Mouse (Mus musculus) G1E (cell line): ENCODE data around the gene Chic2. TPM values are rescaled to one million over a fixed set of nuclear protein-coding genes. Genes with fewer than 3 reads are reported as not detected.

Source experiments
- ATAC-seq: 2 replicates; pipeline ENCODE4 v1.8.0; 2016; ENCODE audit warnings: mild to moderate bottlenecking; ENCODE audit not compliant: insufficient number of reproducible peaks, poor library complexity, low FRiP score, severe bottlenecking; ENCODE audit errors: extremely low read depth
- DNase-seq: peaks from one replicate; pipeline ENCODE4 v3.0.0; 2012; ENCODE audit warnings: low spot score
- H3K27me3 ChIP-seq: 2 replicates; pipeline ENCODE4 v1.6.1; 2012; ENCODE audit warnings: mild to moderate bottlenecking, low read length, inconsistent platforms; ENCODE audit not compliant: insufficient read depth
- H3K36me3 ChIP-seq: replicated peaks from 2 replicates; pipeline ENCODE3; 2012; ENCODE audit warnings: mild to moderate bottlenecking, inconsistent platforms
- H3K4me1 ChIP-seq: 2 replicates; pipeline ENCODE4 v1.6.1; 2012; ENCODE audit warnings: low read depth, low read length, inconsistent platforms, mixed read lengths; ENCODE audit not compliant: insufficient read depth
- H3K4me3 ChIP-seq: 2 replicates; pipeline ENCODE4 v1.5.1; 2012; ENCODE audit warnings: low read depth, mild to moderate bottlenecking, inconsistent platforms, low read length, moderate library complexity, mixed read lengths
- H3K9me3 ChIP-seq: replicated peaks from 2 replicates; pipeline ENCODE4 v1.6.1; 2012; ENCODE audit warnings: inconsistent platforms
- CTCF ChIP-seq: IDR thresholded peaks from 2 replicates; pipeline ENCODE4 v1.5.1; 2012; ENCODE audit warnings: low read depth, low read length, inconsistent platforms, mixed read lengths
- GATA1 ChIP-seq: IDR thresholded peaks from 2 replicates; pipeline ENCODE4 v1.6.1; 2012; ENCODE audit warnings: borderline replicate concordance, low read length, inconsistent platforms, mixed read lengths
- GATA2 ChIP-seq: IDR thresholded peaks from 2 replicates; pipeline ENCODE4 v1.6.1; 2012; ENCODE audit warnings: low read depth, low read length, inconsistent platforms, borderline replicate concordance
- POLR2AphosphoS5 ChIP-seq: IDR thresholded peaks from 2 replicates; pipeline ENCODE4 v1.6.1; 2012; ENCODE audit warnings: low read depth, low read length, inconsistent platforms; ENCODE audit not compliant: insufficient replicate concordance
- TAL1 ChIP-seq: conservative IDR thresholded peaks from 2 replicates; pipeline ENCODE4 v1.6.1; 2012; ENCODE audit warnings: low read depth, low read length, inconsistent platforms, mixed read lengths
- polyA plus RNA-seq: library from polyadenylated mRNA; stranded (reverse); fragments of >175 nt; gene quantifications from 2 replicates; pipeline ENCODE4 v1.2.3, GENCODE M21; 2012
- total RNA-seq, 2 experiments: library from RNA; stranded (forward) in 1 of 2; stranded (reverse) in 1 of 2; fragments of 200-1000 nt in 1 of 2; fragments of >200 nt in 1 of 2; fragmentation: Nextera tagmentation in 1 of 2; gene quantifications; 2 replicates each; pipeline ENCODE4 v1.2.3; 2014 to 2017

Gene Chic2
- total and polyA plus RNA-seq, 3 experiments = 32.0 to 69.3 (median 57.4) TPM

DNA sequence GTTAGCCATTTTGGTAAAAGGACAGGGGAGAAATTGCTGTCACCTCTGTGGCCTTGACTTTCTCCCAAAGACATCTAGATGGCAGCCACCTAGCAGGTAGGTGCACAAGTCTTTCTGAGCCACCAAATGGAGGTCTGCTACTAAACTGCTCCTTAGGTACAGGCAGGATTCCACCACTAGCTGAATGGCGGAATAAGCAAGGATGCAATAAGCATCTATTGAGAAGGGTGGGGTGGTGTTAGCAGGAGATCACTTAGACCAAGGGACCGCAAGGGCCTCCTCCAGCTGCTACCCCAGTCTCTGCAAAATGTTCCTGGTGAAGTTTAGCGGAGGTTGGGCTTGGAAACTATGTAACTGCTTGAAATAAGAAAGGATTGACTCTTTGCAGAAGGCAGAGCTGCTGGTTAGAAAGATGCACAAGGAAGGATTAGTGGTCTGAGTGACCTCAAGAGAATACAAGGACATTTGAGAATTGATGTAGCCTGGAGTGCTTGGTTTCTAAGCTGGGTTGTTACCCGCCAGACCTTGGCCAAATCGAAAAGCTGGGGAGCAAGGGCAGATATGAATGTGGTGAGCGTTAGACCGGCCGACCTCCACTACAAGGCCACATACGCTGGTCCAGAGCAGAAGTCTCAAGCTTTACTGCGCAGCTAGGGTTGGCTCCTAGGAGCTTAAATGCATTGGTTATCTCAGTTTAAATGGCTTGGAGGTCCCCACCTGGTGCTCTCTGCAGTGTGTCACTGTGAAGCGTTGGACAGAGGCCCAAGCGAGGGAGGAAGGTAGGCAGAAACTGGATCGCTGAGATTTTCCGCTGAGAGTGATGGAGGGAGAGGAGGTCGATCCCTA lies 30.2 kb upstream of the Chic2 start:
- ATAC-seq (no peak), DNase-seq (no peak)
- no peak for TF ChIP-seq CTCF
- TF ChIP-seq GATA1 = no peak
- no peak for TF ChIP-seq POLR2AphosphoS5
- no peak for TF ChIP-seq GATA2
- TF ChIP-seq TAL1 = no peak
- Histone ChIP-seq H3K4me1 (peaks cover 5% of the 10 kb centered on the region; the same call in 1 of the 2 replicates), H3K36me3 (no peaks in the 10 kb centered on the region), H3K4me3 (no peak overlapping the region), H3K27me3 (peaks cover 88% of the 10 kb centered on the region), H3K9me3 (no peaks in the 10 kb centered on the region)

DNA sequence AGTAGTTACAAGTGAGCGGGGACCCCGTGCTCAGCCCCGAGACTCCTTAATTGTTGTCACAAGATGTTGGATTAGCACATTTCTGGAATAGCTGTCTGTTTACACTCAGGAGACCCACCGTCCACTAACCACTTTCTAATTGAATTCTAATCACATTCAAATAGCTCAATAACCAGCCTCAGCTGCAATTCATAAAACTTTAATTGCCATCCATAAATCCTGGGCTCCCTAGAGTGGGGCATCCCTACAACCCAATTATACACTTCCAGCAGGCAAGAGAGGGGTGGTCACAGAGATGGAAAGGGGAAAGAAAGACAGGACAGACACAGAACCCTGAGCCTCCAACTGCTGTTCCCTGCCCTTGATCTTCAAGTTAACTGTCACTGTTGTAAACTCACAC lies 29.6 kb upstream of the Chic2 start:
- no peaks in the 10 kb centered on the region for H3K9me3 ChIP-seq
- no peaks in the 10 kb centered on the region for H3K36me3 ChIP-seq
- no peak for DNase-seq
- ATAC-seq = no peak
- H3K4me1 ChIP-seq = peaks cover 5% of the 10 kb centered on the region; the same call in 1 of the 2 replicates
- TF ChIP-seq POLR2AphosphoS5 (no peak), TAL1 (no peak), CTCF (no peak), GATA2 (no peak), GATA1 (no peak)
- H3K4me3 ChIP-seq = no peak overlapping the region
- peaks cover 86% of the 10 kb centered on the region for H3K27me3 ChIP-seq

DNA sequence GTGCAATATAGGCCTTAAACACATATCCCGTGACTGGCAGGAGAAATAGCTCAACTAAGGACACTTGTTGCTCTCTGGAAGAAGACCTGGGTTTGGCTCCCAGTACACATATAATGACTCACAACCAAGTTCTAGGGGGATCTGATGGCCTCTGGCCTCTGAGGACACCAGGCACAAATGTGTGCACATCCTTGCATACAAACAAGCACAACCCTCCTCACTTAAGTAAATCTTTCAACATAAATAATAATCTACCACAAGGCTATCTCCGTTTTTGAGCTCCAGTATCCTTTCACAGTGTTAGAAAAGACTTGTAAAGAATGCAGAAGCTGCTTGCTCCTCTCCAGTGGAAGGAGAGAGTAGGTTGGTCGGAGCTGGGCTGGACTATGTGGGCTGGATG lies 29.1 kb upstream of the Chic2 start:
- no peak for TF ChIP-seq POLR2AphosphoS5
- no peak for TF ChIP-seq GATA1
- Histone ChIP-seq H3K27me3 (peaks cover 88% of the 10 kb centered on the region), H3K4me3 (no peak overlapping the region), H3K9me3 (no peaks in the 10 kb centered on the region), H3K4me1 (peaks cover 5% of the 10 kb centered on the region; the same call in 1 of the 2 replicates), H3K36me3 (no peaks in the 10 kb centered on the region)
- ATAC-seq (no peak), DNase-seq (no peak)

DNA sequence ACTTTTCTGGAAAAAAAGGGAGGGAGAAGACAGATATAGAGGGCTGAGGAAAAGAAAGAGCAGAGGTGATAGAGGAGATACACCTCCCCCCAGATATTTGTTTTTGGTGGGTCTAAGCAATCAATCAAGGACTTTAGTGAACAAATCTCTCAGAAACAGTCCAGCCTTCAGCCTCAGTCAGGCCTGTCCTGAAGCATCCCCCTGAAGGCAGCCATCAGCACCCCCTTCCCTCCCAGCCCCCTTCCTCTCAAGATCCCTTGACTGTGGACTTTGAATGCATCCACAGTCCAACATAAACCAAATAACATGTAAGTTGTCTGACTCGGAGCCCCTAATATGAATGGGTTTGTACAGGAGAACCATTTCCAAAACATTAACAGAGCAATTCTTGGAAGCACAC lies 28.6 kb upstream of the Chic2 start:
- Histone ChIP-seq H3K36me3 (no peaks in the 10 kb centered on the region), H3K27me3 (peaks cover 90% of the 10 kb centered on the region), H3K4me3 (no peak overlapping the region), H3K4me1 (peaks cover 5% of the 10 kb centered on the region; the same call in 1 of the 2 replicates), H3K9me3 (no peaks in the 10 kb centered on the region)
- no peak for DNase-seq
- no peak for TF ChIP-seq TAL1
- no peak for TF ChIP-seq POLR2AphosphoS5
- no peak for TF ChIP-seq CTCF
- TF ChIP-seq GATA2 = no peak
- TF ChIP-seq GATA1 = no peak
- ATAC-seq = no peak

DNA sequence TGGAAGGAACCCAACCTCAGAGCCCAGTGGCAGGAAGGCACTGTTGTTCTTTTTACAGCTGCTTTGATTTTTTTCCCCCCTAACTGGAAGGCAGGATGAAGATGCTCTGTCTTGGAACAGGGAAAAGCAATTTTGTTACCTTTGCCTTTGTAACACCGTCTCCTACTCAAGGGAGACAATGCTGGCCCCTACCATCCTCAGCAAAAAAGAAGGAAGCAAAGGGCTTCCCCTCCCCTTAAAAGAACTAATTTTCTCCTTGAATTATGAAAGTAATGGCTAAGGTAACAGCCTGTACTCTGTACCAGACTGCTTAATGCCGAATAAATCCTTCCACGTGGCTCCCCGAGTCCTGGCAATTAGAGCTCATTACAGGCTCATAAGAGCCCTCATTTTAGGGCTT lies 28.0 kb upstream of the Chic2 start:
- Histone ChIP-seq H3K4me3 (no peak overlapping the region), H3K4me1 (peaks cover 5% of the 10 kb centered on the region; the same call in 1 of the 2 replicates), H3K36me3 (no peaks in the 10 kb centered on the region), H3K27me3 (peaks cover 88% of the 10 kb centered on the region), H3K9me3 (no peaks in the 10 kb centered on the region)
- DNase-seq = no peak
- no peak for ATAC-seq
- TF ChIP-seq TAL1 (no peak), GATA1 (no peak), GATA2 (no peak), POLR2AphosphoS5 (no peak)

DNA sequence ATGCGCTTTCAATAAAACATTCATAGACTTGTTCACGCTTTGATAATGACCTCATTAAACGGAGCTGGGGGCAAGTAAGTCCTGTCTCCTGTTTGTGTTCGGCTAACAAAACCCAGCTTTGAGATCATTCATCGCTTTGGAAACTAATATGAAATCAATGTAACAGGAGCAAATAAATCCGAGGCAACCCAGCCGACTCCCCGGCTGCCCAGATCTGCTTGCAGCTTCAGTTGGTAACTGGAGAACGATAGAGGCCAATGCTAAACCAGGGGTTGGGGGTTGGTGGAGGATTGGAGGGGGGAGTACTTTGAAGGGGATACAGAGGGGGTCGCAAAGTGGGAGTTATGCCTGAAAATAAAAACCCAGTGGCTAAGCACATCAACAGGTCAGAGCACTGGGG lies 27.4 kb upstream of the Chic2 start:
- peaks cover 91% of the 10 kb centered on the region for H3K27me3 ChIP-seq
- no peaks in the 10 kb centered on the region for H3K9me3 ChIP-seq
- no peak for DNase-seq

More for the DNA sequence above, 27.4 kb upstream of the Chic2 start:
- no peak for TF ChIP-seq TAL1
- TF ChIP-seq GATA1 = no peak
- no peak for TF ChIP-seq POLR2AphosphoS5
- TF ChIP-seq GATA2 = no peak
- no peak for TF ChIP-seq CTCF
- ATAC-seq = no peak
- Histone ChIP-seq H3K36me3 (no peaks in the 10 kb centered on the region), H3K4me1 (peaks cover 5% of the 10 kb centered on the region; the same call in 1 of the 2 replicates), H3K4me3 (no peak overlapping the region)
